Mouse (Mus musculus) small intestine, adult 2 months (tissue): ENCODE data around the gene Sik1.

Experiments
- CTCF ChIP-seq: fragments of 200-500 bp; IDR thresholded peaks from 2 replicates; pipeline ENCODE4 v1.5.1; 2012; ENCODE audit warnings: low read depth, mild to moderate bottlenecking, control low read depth, inconsistent platforms, low read length, moderate library complexity, mixed read lengths; ENCODE audit not compliant: insufficient replicate concordance, insufficient read length; ENCODE audit errors: extremely low read depth
- POLR2A ChIP-seq: fragments of 200-500 bp; IDR thresholded peaks from 2 replicates; pipeline ENCODE4 v1.6.1; 2012; ENCODE audit warnings: low read depth, mild to moderate bottlenecking, control low read depth, inconsistent platforms, low read length, moderate library complexity

GRCm38 (mm10) chr17:31874691-31875090, 19.1 kb upstream of the Sik1 start:
- no peak for TF ChIP-seq POLR2A
- no peak for TF ChIP-seq CTCF
